Mouse (Mus musculus): ENCODE data around the gene Brd3os. TPM values are rescaled to one million over a fixed set of nuclear protein-coding genes. Genes with fewer than 3 reads are reported as not detected.

Gene Brd3os
- polyA plus RNA-seq, 1 experiment from 2014 or later: 13.0 TPM

GRCm38 (mm10) chr2:27446812-27447211 lies 4.7 kb downstream of the Brd3os start:
- DNase-seq (ENCODE audit: low spot score) (no peak), ATAC-seq (ENCODE audit: low read depth) (no peak)
- Histone ChIP-seq H3K4me2 (ENCODE audit: low read depth, low read length) (no peak overlapping the region), H3K27ac (replicated peaks; ENCODE audit: low read depth, low read length) (no peak overlapping the region), H3K4me1 (ENCODE audit: control insufficient read depth, insufficient read depth, low read length) (peaks cover 9% of the 10 kb centered on the region), H3K4me3 (ENCODE audit: low read depth, low read length) (no peak overlapping the region), H3K9ac (ENCODE audit: low read depth, low read length) (no peak overlapping the region), H3K27me3 (replicated peaks; ENCODE audit: control insufficient read depth, insufficient read depth, low read length) (no peaks in the 10 kb centered on the region), H3K9me3 (ENCODE audit: control insufficient read depth, low read length) (no peaks in the 10 kb centered on the region), H3K36me3 (ENCODE audit: control insufficient read depth, insufficient read depth, low read length) (peaks cover 75% of the 10 kb centered on the region)
- 91% methylated on average over 8 of the region's 8 CpGs for WGBS

GRCm38 (mm10) chr2:27447782-27448181 lies 5.7 kb downstream of the Brd3os start:
- H3K9me3 ChIP-seq (ENCODE audit: control insufficient read depth, low read length): no peaks in the 10 kb centered on the region
- no peak overlapping the region for H3K4me3 ChIP-seq (ENCODE audit: low read depth, low read length)
- H3K36me3 ChIP-seq (ENCODE audit: control insufficient read depth, insufficient read depth, low read length): peaks cover 85% of the 10 kb centered on the region
- no peak overlapping the region for H3K4me2 ChIP-seq (ENCODE audit: low read depth, low read length)
- H3K27me3 ChIP-seq (replicated peaks; ENCODE audit: control insufficient read depth, insufficient read depth, low read length): no peaks in the 10 kb centered on the region
- no peak overlapping the region for H3K27ac ChIP-seq (replicated peaks; ENCODE audit: low read depth, low read length)
- 85% methylated on average over 5 of the region's 5 CpGs for WGBS
- H3K4me1 ChIP-seq (ENCODE audit: control insufficient read depth, insufficient read depth, low read length): peaks cover 7% of the 10 kb centered on the region
- H3K9ac ChIP-seq (ENCODE audit: low read depth, low read length): no peak overlapping the region
- no peak for DNase-seq (ENCODE audit: low spot score)
- ATAC-seq (ENCODE audit: low read depth): no peak

GRCm38 (mm10) chr2:27450226-27450625 lies 8.1 kb downstream of the Brd3os start:
- H3K9ac ChIP-seq (ENCODE audit: low read depth, low read length): no peak overlapping the region
- WGBS: 83% methylated on average over 14 of the region's 14 CpGs
- H3K4me3 ChIP-seq (ENCODE audit: low read depth, low read length): no peak overlapping the region
- no peaks in the 10 kb centered on the region for H3K9me3 ChIP-seq (ENCODE audit: control insufficient read depth, low read length)
- no peaks in the 10 kb centered on the region for H3K4me1 ChIP-seq (ENCODE audit: control insufficient read depth, insufficient read depth, low read length)
- ATAC-seq (ENCODE audit: low read depth) (no peak), DNase-seq (ENCODE audit: low spot score) (no peak)
- H3K27me3 ChIP-seq (replicated peaks; ENCODE audit: control insufficient read depth, insufficient read depth, low read length): no peaks in the 10 kb centered on the region
- no peak overlapping the region for H3K27ac ChIP-seq (replicated peaks; ENCODE audit: low read depth, low read length)
- H3K4me2 ChIP-seq (ENCODE audit: low read depth, low read length): no peak overlapping the region
- H3K36me3 ChIP-seq (ENCODE audit: control insufficient read depth, insufficient read depth, low read length): peaks cover 98% of the 10 kb centered on the region

GRCm38 (mm10) chr2:27459735-27460134 lies 17.6 kb downstream of the Brd3os start:
- H3K4me3 ChIP-seq (ENCODE audit: low read depth, low read length): no peak overlapping the region
- DNase-seq (ENCODE audit: low spot score): no peak
- H3K36me3 ChIP-seq (ENCODE audit: control insufficient read depth, insufficient read depth, low read length): peaks cover 96% of the 10 kb centered on the region
- no peaks in the 10 kb centered on the region for H3K27me3 ChIP-seq (replicated peaks; ENCODE audit: control insufficient read depth, insufficient read depth, low read length)
- H3K9me3 ChIP-seq (ENCODE audit: control insufficient read depth, low read length): no peaks in the 10 kb centered on the region
- no peak overlapping the region for H3K27ac ChIP-seq (replicated peaks; ENCODE audit: low read depth, low read length)
- H3K4me1 ChIP-seq (ENCODE audit: control insufficient read depth, insufficient read depth, low read length): no peaks in the 10 kb centered on the region
- H3K9ac ChIP-seq (ENCODE audit: low read depth, low read length): no peak overlapping the region
- no peak overlapping the region for H3K4me2 ChIP-seq (ENCODE audit: low read depth, low read length)
- no peak for ATAC-seq (ENCODE audit: low read depth)
- WGBS: 88% methylated on average over 7 of the region's 7 CpGs

GRCm38 (mm10) chr2:27460163-27460562 lies 18.0 kb downstream of the Brd3os start:
- ATAC-seq (ENCODE audit: low read depth): no peak
- no peak overlapping the region for H3K9ac ChIP-seq (ENCODE audit: low read depth, low read length)
- no peak for DNase-seq (ENCODE audit: low spot score)
- no peaks in the 10 kb centered on the region for H3K27me3 ChIP-seq (replicated peaks; ENCODE audit: control insufficient read depth, insufficient read depth, low read length)
- no peak overlapping the region for H3K4me3 ChIP-seq (ENCODE audit: low read depth, low read length)
- H3K4me1 ChIP-seq (ENCODE audit: control insufficient read depth, insufficient read depth, low read length): no peaks in the 10 kb centered on the region
- H3K36me3 ChIP-seq (ENCODE audit: control insufficient read depth, insufficient read depth, low read length): peaks cover 93% of the 10 kb centered on the region
- no peak overlapping the region for H3K27ac ChIP-seq (replicated peaks; ENCODE audit: low read depth, low read length)
- WGBS: 88% methylated on average over 5 of the region's 5 CpGs
- no peak overlapping the region for H3K4me2 ChIP-seq (ENCODE audit: low read depth, low read length)
- no peaks in the 10 kb centered on the region for H3K9me3 ChIP-seq (ENCODE audit: control insufficient read depth, low read length)

- Histone ChIP-seq H3K4me3 (ENCODE audit: low read depth, low read length) (no peak overlapping the region), H3K4me2 (ENCODE audit: low read depth, low read length) (no peak overlapping the region), H3K27ac (replicated peaks; ENCODE audit: low read depth, low read length) (no peak overlapping the region), H3K9ac (ENCODE audit: low read depth, low read length) (no peak overlapping the region), H3K36me3 (ENCODE audit: control insufficient read depth, insufficient read depth, low read length) (peaks cover 93% of the 10 kb centered on the region), H3K27me3 (replicated peaks; ENCODE audit: control insufficient read depth, insufficient read depth, low read length) (no peaks in the 10 kb centered on the region), H3K9me3 (ENCODE audit: control insufficient read depth, low read length) (no peaks in the 10 kb centered on the region), H3K4me1 (ENCODE audit: control insufficient read depth, insufficient read depth, low read length) (no peaks in the 10 kb centered on the region)
- ATAC-seq (ENCODE audit: low read depth): no peak
- no peak for DNase-seq (ENCODE audit: low spot score)
- WGBS: 69% methylated on average over 9 of the region's 9 CpGs
Observed at GRCm38 (mm10) chr2:27460651-27461050, 18.5 kb downstream of the Brd3os start.

GRCm38 (mm10) chr2:27461881-27462660 lies 19.9 kb downstream of the Brd3os start:
- Histone ChIP-seq H3K9me3 (ENCODE audit: control insufficient read depth, low read length) (no peaks in the 10 kb centered on the region), H3K4me3 (ENCODE audit: low read depth, low read length) (no peak overlapping the region), H3K27ac (replicated peaks; ENCODE audit: low read depth, low read length) (no peak overlapping the region), H3K36me3 (ENCODE audit: control insufficient read depth, insufficient read depth, low read length) (peaks cover 90% of the 10 kb centered on the region), H3K4me2 (ENCODE audit: low read depth, low read length) (no peak overlapping the region), H3K4me1 (ENCODE audit: control insufficient read depth, insufficient read depth, low read length) (no peaks in the 10 kb centered on the region), H3K9ac (ENCODE audit: low read depth, low read length) (no peak overlapping the region), H3K27me3 (replicated peaks; ENCODE audit: control insufficient read depth, insufficient read depth, low read length) (no peaks in the 10 kb centered on the region)
- WGBS: 85% methylated on average over 4 of the region's 4 CpGs
- ATAC-seq (ENCODE audit: low read depth) (no peak), DNase-seq (ENCODE audit: low spot score) (no peak)

- 90% methylated on average over 4 of the region's 4 CpGs for WGBS
- no peak for ATAC-seq (ENCODE audit: low read depth)
Observed at GRCm38 (mm10) chr2:27462901-27463300, 20.8 kb downstream of the Brd3os start.

More at GRCm38 (mm10) chr2:27462901-27463300, 20.8 kb downstream of the Brd3os start:
- Histone ChIP-seq H3K9me3 (ENCODE audit: control insufficient read depth, low read length) (no peaks in the 10 kb centered on the region), H3K9ac (ENCODE audit: low read depth, low read length) (no peak overlapping the region), H3K4me2 (ENCODE audit: low read depth, low read length) (no peak overlapping the region), H3K27me3 (replicated peaks; ENCODE audit: control insufficient read depth, insufficient read depth, low read length) (no peaks in the 10 kb centered on the region), H3K4me1 (ENCODE audit: control insufficient read depth, insufficient read depth, low read length) (no peaks in the 10 kb centered on the region), H3K27ac (replicated peaks; ENCODE audit: low read depth, low read length) (no peak overlapping the region), H3K4me3 (ENCODE audit: low read depth, low read length) (no peak overlapping the region), H3K36me3 (ENCODE audit: control insufficient read depth, insufficient read depth, low read length) (peaks cover 82% of the 10 kb centered on the region)
- no peak for DNase-seq (ENCODE audit: low spot score)
